In the genomic region with DNA sequence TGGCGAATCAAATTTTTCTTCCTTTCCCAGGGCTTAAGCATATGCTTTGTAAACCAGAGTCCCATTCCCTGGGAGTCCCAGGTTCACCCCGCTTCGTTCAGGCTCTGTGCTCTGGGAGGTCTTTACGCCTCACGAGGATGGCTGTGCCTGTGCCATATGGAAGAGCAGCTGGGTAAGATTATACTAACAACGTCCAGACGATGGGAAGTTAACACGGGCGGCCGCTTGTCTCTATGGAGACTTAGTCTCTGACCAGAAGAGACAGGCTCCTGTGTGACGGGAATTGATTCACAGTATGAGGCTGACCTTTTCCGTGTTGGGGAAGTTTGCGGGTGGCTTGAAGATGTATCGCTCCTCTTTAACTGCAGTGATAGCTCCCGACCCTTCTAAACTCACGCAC, we compare ENCODE assay signal across 7 mouse cellular contexts.
DNase-seq lines count a peak whose midpoint lies in the region; ATAC-seq lines count a peak whose summit lies in the region.

No protein-coding gene starts in this region.

- no peaks in the 10 kb centered on the region for H3K9me3 ChIP-seq in embryonic facial prominence, embryonic 13.5 days
- no peaks in the 10 kb centered on the region for H3K9me3 ChIP-seq in stomach, embryonic 14.5 days (ENCODE audit: control insufficient read depth, low read depth, low read length)

- no peak overlapping the region for H3K27ac ChIP-seq in embryonic facial prominence, embryonic 13.5 days
- H3K27ac ChIP-seq in stomach, embryonic 14.5 days (ENCODE audit: low read length): no peak overlapping the region

- DNase-seq in right cerebral cortex, postnatal 14 days: peak; percentile 18
- DNase-seq in right cerebral cortex, postnatal 36 days (ENCODE audit: low spot score in 2 of 2): no peak
- DNase-seq in layer of hippocampus, postnatal 10 days (ENCODE audit: low spot score in 2 of 2): peak; percentile 16 to 20
- no peak for DNase-seq in urinary bladder, postnatal 10 days (ENCODE audit: low spot score)
- DNase-seq in adrenal gland, adult 8-10 months: no peak

- no peak for ATAC-seq in embryonic facial prominence, embryonic 13.5 days (ENCODE audit: insufficient number of reproducible peaks, insufficient read depth, low FRiP score, low TSS enrichment, low read depth)
- ATAC-seq in stomach, embryonic 14.5 days (ENCODE audit: insufficient number of reproducible peaks, insufficient read depth, low FRiP score, low read depth): no peak

- no peaks in the 10 kb centered on the region for H3K36me3 ChIP-seq in embryonic facial prominence, embryonic 13.5 days
- no peaks in the 10 kb centered on the region for H3K36me3 ChIP-seq in stomach, embryonic 14.5 days (ENCODE audit: control insufficient read depth, insufficient read depth, low read length)

- H3K4me1 ChIP-seq in embryonic facial prominence, embryonic 13.5 days: no peaks in the 10 kb centered on the region
- H3K4me1 ChIP-seq in stomach, embryonic 14.5 days (ENCODE audit: control insufficient read depth, insufficient read depth, low read length): no peaks in the 10 kb centered on the region

- H3K9ac ChIP-seq in embryonic facial prominence, embryonic 13.5 days: peak overlapping the region; percentile 52; the same call in 1 of the 2 replicates
- H3K9ac ChIP-seq in stomach, embryonic 14.5 days (replicated peaks; ENCODE audit: low read depth, low read length): no peak overlapping the region

- WGBS in embryonic facial prominence, embryonic 13.5 days: 16% methylated on average over 16 of the region's 16 CpGs
- 27% methylated on average over 16 of the region's 16 CpGs for WGBS in stomach, embryonic 14.5 days

- H3K4me2 ChIP-seq in embryonic facial prominence, embryonic 13.5 days: peak overlapping the region; percentile 54
- peak overlapping the region; percentile 26 for H3K4me2 ChIP-seq in stomach, embryonic 14.5 days (replicated peaks; ENCODE audit: low read depth, low read length)

- peak overlapping the region; percentile 27 for H3K4me3 ChIP-seq in embryonic facial prominence, embryonic 13.5 days
- H3K4me3 ChIP-seq in stomach, embryonic 14.5 days (ENCODE audit: low read depth, low read length): no peak overlapping the region

- no peaks in the 10 kb centered on the region for H3K27me3 ChIP-seq in embryonic facial prominence, embryonic 13.5 days
- H3K27me3 ChIP-seq in stomach, embryonic 14.5 days (ENCODE audit: control insufficient read depth, insufficient read depth, low read length): no peaks in the 10 kb centered on the region

Comparison
In these comparisons a context has a peak if more than half of its experiments do, and no peak if none do; other contexts are left out.
1. DNase-seq: peak in right cerebral cortex, postnatal 14 days (single experiment) and layer of hippocampus, postnatal 10 days (2 of 2); none in right cerebral cortex, postnatal 36 days (0 of 2), urinary bladder, postnatal 10 days (single experiment) and adrenal gland, adult 8-10 months (single experiment).